Mouse (Mus musculus) heart, embryonic 13.5 days (tissue): ENCODE measurements around the gene Igsf3. TPM values are rescaled to one million over a fixed set of nuclear protein-coding genes. Genes with fewer than 3 reads are reported as not detected.

Experiments used
- ATAC-seq: fragments of 200-750 bp; cut with Nextera tagmentation; 2 replicates; pipeline ENCODE4 v1.8.0; 2017; ENCODE audit warnings: moderate TSS enrichment; ENCODE audit not compliant: insufficient number of reproducible peaks, low FRiP score, low TSS enrichment; ENCODE audit errors: extremely low read depth
- H3K27ac ChIP-seq: fragments of 300-500 bp; sonication (generic); replicated peaks from 2 replicates; pipeline ENCODE4 v1.5.1; 2015; ENCODE audit warnings: moderate library complexity, mild to moderate bottlenecking, inconsistent platforms
- H3K27me3 ChIP-seq: fragments of 300-500 bp; sonication (generic); replicated peaks from 2 replicates; pipeline ENCODE4 v1.6.1; 2015; ENCODE audit warnings: mild to moderate bottlenecking, inconsistent platforms
- H3K36me3 ChIP-seq: fragments of 300-500 bp; sonication (generic); 2 replicates; pipeline ENCODE4 v1.6.1; 2015; ENCODE audit warnings: mild to moderate bottlenecking, inconsistent platforms
- H3K4me1 ChIP-seq: fragments of 300-500 bp; sonication (generic); 2 replicates; pipeline ENCODE4 v1.6.1; 2015; ENCODE audit warnings: inconsistent platforms
- H3K4me2 ChIP-seq: fragments of 300-500 bp; sonication (generic); 2 replicates; pipeline ENCODE4 v1.6.1; 2015; ENCODE audit warnings: inconsistent platforms, mild to moderate bottlenecking, moderate library complexity
- H3K4me3 ChIP-seq: fragments of 300-500 bp; sonication (generic); 2 replicates; pipeline ENCODE4 v1.5.1; 2015; ENCODE audit warnings: moderate library complexity, mild to moderate bottlenecking, inconsistent platforms
- H3K9ac ChIP-seq: fragments of 300-500 bp; sonication (generic); 2 replicates; pipeline ENCODE4 v1.6.1; 2015; ENCODE audit warnings: inconsistent platforms, mild to moderate bottlenecking, moderate library complexity
- H3K9me3 ChIP-seq: fragments of 300-500 bp; sonication (generic); 2 replicates; pipeline ENCODE4 v1.6.1; 2016; ENCODE audit warnings: inconsistent platforms
- WGBS: fragments of 180-500 bp; shearing (Covaris S2); methylation state at CpG from one replicate; pipeline ENCODE4 v1.1.7; 2015; ENCODE audit warnings: mixed read lengths; 5-methylcytosine and 5-hydroxymethylcytosine counted together
- polyA plus RNA-seq: library from polyadenylated mRNA; unstranded; fragments of >200 nt; fragmentation: Nextera tagmentation; extraction: Ambion mirVana; gene quantifications from 2 replicates; pipeline ENCODE4 v1.2.1, GENCODE M21; 2015

The Igsf3 gene
- polyA plus RNA-seq, 1 experiment from 2014 or later = 40.1 TPM

DNA sequence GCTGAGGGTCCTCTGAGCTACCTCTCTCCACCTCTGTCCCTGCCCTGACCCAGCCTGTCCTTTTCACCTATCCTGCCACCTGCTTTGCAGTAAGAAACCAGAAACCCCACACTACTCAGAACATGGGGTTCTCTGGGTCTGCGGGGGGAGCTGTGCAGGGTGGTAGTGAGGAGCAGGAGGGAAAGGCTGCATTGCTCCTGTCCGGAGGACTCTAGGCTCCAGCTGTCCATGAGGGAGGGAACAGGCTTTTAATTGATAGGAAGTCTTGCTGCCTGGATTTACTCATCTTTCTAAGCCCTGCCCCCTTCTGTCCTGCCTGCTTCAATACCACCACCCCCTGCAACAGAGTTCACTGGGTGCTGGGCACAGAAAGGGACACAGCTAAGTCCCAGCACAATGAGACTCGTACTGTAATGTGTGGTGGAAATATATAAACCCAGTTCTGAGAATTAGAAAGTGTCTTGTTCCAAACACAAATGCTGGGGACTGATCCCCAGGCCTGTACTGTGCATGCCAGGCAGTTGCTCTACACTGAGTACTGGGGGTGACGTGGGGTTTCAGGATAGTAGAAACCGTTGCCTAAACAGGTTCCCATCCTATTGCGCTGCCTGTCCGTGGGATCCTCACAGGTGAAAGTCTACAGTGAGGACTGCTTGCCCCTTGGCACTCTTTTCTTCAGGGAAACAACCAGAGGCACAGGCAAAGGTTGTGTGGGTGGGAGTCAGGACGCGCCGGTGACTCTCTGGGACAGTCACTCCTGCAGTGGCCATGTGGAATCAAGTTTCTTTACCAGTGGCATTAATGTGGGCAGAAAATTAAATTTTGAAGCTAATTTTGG lies 133.0 kb downstream of the Igsf3 start:
- Histone ChIP-seq H3K9me3 (no peaks in the 10 kb centered on the region), H3K36me3 (no peaks in the 10 kb centered on the region), H3K4me3 (no peak overlapping the region), H3K9ac (peak overlapping the region; percentile 37; the same call in 1 of the 2 replicates), H3K27me3 (no peaks in the 10 kb centered on the region), H3K4me1 (peaks cover 47% of the 10 kb centered on the region), H3K27ac (0 out of 2 replicates have a peak overlapping the region, but pooled peaks have one; percentile 42), H3K4me2 (no peak overlapping the region)
- WGBS = 77% methylated on average over 10 of the region's 10 CpGs
- no peak for ATAC-seq

DNA sequence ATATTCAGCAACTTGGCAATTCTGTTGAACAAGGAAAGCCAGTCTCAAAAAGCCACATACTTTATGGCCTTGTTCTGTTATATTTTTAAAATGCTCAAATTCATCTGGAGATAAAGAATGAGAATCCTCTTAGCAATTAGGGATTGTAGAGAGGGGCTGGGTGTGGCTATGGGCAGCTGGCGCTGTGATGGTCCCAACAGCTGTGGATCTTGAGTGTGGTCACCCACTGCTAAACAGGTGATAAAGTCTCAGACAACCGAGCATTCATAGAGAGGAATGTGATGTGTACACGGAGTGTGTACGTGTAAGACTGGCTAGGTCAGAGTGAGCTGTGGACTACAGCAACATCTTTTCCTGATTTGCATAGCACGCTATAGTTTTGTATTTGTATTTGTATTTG lies 133.7 kb downstream of the Igsf3 start:
- Histone ChIP-seq H3K4me2 (no peak overlapping the region), H3K9me3 (no peaks in the 10 kb centered on the region), H3K9ac (no peak overlapping the region), H3K27ac (no peak overlapping the region), H3K4me3 (no peak overlapping the region), H3K27me3 (no peaks in the 10 kb centered on the region), H3K36me3 (no peaks in the 10 kb centered on the region), H3K4me1 (peaks cover 47% of the 10 kb centered on the region)
- ATAC-seq = no peak
- WGBS = 76% methylated on average over 5 of the region's 5 CpGs

Other genes starting within 250 kb of the Igsf3 start
- 0.18 TPM in 1 of 2 replicates, not detected in the other for gene Cd2, start 89.1 kb upstream of the Igsf3 start, polyA plus RNA-seq
- gene Atp1a1, start 227.6 kb downstream of the Igsf3 start, polyA plus RNA-seq = 243 and 250 TPM in 2 replicates